Mouse (Mus musculus) right cerebral cortex, adult 2 months (tissue): Measurements from ENCODE around the gene Srgap1.
"Not testable (repeated sequence)": the region's sequence is repeated elsewhere in the genome, so short reads cannot be mapped to it uniquely, and the experiment has no call there.

Source experiments
- DNase-seq, 2 experiments: peaks; one replicate each; pipeline ENCODE4 v3.0.0; 2021 to 2022; ENCODE audit warnings: low spot score in 2 of 2

Srgap1 gene

DNA sequence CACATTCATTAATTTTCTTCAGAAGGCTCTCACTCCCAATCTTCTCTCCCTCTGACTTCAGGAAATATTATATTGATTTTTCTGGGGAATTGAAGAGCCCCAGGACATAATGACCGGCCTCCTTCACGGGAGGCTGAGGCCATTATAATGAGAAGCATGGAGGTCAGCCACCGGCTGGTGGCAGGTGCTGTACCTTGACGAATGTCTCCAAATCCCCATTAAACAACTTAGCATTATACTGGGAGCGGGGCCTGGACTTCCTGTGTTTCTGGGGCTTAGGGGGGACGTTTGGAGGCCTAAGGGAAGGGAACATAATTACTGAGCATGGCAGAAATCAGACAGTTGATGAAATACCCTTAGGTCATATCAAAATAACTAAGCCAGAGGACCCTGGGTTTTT is 218.1 kb downstream of the Srgap1 start:
- no peak for DNase-seq

DNA sequence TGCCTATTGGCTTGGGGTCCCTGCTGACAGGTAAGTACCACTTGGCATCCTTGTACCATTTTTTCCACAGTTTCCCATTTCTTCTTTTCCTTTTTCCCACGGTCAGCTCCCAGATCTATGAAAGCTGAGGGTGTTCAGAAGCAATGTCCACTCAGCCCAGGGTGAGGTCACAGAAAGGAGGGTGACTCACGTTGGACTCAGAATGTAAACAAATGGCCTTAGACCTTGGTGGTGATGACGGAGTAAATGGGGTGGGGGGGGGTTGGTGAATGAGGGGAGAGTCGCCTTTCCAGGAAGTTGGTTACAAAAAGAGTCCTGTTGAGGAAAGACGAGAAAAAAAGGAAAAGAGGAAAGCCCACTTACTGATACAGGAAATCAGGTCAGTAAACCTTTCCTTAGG is 224.4 kb downstream of the Srgap1 start:
- DNase-seq = no peak

DNA sequence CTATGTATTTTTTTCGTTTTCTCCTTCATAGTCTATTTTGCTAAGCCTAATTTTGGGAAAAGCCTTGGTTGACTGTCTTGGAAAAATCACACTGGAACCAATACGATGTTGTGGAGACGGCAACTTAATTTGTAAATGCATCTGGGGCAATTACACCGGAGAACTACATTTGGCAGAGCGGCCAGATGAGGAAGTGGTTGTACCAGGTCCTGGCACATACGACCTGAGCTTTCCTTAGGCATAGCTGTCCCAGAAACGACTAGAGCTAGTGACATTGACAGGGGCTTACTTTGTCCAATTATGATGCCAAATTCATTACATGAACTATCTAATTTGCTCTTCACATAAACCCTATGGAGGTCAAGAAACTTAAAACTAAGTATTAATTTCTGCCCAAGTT is 226.3 kb downstream of the Srgap1 start:
- DNase-seq = no peak

DNA sequence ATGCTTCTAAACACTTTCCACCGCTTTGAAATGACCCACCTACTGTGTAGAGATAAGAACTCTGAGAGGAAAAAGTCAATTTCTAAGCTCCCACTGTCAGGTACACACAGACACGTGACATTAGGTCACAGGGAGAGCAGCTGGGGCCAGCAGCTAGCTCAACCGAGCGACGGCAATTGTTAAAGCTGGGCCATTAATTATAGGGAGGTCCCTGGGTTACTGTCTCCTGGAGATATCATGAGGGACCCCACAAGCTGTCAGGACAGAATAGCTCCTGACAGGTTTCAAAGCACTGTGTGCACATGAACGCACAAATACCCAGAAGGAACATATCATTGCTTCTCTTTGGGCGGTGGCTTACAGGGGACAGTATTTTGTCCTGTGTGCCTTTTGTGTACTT is 229.1 kb downstream of the Srgap1 start:
- no peak for DNase-seq

DNA sequence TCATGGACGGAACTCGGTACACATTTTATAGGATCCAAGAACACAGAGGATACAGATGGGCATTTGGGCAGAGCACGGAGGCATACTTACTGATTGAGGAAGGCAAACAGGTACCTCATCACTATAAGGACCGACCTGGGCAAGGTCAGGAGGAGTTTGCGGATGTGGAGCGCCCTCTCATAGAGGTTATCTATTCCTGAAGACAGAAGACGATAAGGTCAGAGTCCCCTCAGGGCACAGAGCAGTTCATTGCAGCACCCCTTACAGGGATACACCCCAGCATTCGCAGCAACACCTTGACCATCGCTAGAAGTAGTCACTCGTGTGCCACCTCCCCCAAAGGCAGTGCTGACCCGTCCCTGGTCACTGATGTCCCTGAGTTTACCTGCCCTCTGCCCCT is 239.3 kb downstream of the Srgap1 start:
- DNase-seq = no peak

DNA sequence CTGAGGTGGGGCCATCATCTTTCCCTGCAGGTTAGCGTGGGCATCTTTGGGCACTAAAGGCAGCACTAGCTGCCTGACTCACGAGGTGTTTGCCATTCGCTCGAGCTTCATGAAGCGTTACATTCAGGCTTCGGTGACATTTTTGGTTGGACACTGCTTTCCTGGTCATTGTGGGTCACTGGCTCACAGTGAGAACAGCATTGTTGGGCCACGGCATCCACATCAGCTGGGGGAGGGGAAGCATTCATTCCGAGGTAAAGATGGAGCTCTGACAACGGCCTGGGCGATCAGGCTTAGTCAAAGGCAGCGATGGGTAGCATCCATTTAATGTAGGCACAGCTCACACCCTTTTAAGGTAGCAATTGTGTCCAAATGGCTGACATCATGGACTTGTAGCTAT is 240.3 kb downstream of the Srgap1 start:
- no peak for DNase-seq

DNA sequence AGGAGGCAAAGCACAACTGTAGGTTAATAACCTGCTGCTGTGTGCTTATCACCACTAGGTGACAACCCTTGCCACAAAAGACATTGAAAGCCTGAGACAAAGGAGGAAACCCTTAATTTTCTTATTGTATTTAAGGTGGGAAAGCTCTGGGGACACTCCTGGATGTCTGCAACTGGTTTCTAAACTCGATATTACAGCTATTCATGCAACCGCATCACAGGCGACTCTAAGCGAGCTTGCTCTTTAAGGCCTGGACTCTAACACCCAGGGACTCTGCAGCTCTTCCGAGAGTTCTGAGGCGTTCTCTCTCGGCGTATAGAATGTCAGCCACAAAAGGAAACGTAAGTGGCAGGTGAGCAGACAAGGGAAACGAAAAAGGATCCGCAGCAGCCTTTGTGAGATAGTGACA is 241.2 kb downstream of the Srgap1 start:
- DNase-seq = no peak

DNA sequence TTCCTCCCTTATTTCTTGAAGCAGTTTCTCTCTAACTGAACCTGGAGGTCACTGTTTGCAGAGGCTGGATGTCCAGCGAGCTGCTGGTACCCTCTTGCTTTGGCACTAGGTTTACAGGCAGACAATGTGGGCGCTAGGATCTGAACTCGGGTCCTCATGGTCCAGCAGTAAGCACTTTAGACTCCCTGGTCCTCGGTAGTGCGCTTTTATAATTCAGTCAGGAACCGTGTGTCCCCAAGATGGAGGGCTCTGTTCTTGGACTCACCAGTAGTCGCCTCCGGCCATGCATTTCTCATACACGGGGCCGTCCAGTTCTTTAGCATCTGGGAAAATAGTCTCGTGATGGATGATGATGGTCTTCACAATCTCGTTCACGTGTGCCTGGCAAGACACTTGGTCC is 242.6 kb downstream of the Srgap1 start:
- DNase-seq = no peak

DNA sequence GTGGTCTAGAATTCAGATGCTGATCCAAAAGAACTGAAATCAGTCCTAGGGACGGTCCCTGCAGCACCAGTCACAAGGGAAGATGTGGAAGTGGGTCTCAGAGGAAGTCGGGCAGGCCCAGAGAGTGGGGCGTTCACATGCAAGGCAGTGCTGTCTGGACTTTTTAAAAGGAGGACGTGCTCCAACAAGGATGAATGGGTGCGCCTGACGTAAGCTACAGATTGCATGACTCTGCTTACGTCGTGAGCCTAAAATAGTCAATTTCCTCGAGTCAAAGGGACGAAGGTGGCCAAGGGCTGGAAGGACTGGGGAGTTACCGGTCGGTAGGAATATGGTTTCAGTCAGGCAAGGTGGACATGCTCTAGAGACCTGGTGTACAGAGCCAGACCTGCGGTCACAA is 247.1 kb downstream of the Srgap1 start:
- no peak for DNase-seq

DNA sequence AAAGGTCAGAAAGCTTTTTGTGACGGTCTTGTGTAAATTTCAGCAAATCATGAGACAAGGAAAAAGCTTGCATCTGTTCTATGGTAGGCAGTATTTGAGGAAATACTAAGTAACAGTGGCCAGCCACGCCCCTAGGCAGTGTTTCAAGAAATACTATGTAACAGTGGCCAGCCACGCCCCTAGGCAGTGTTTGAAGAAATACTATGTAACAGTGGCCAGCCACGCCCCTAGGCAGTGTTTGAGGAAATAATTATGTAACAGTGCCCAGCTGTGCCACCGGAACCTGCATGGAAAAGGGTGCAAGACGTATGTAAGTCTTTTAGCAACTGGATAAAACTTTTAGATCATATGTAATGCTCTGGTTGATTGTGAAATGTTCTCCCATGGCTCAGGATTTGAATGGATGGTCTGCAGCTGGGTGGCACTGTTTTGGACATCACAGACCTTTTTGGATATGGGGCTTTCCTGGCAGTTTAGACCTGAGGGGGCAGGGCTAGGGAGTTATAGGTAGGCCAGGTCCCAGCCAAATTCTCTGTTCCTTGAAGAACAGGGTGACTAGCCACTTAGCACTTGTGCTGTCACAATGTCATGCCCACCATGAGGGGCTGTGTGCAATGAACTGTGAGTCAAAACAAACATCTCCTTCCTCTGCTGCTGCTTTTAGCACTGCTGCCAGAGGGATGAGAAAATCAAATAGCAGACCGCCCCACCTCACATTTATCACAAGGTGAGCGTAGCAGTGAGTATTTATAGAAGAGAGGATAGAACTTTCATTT is 250.9 kb downstream of the Srgap1 start:
- no peak for DNase-seq

DNA sequence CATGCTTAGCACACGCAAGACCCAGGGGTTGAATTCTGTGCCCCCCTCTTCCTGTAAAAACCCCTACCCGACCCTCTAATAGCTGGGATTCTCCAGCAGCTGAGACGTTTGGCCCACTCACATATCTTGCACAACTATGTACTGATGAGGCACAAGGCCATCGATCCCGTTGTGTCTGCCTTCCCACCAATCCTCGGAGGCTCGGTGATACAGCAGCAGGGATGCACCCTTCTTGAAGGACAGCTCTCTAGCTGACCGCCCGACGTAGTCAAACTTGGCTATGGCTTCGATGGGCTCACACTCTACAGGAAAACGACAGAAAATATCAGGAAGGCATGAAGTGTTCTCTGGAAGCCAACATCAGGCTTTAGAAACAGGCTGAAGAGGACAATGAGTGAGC is 252.6 kb downstream of the Srgap1 start:
- DNase-seq = no peak

DNA sequence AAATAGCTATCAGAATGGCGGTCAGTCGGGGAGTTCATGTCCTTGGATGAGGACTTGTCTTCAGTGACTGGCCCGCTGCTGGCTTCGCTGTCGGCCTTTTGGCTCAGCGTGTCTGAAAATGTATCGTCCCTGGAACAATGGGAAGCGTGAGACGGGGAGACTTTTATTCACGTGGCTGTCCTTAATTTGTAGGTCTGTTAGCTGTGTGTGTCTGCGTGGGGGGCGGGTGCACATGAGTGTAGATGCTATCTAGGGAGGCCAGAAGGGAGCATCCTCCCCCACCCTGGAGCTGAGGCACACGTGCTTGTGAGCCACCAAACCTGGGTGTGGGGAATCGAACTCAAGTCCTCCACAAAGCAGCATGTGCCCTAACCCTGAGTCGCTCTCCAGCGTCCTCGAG is 254.5 kb downstream of the Srgap1 start:
- no peak for DNase-seq

DNA sequence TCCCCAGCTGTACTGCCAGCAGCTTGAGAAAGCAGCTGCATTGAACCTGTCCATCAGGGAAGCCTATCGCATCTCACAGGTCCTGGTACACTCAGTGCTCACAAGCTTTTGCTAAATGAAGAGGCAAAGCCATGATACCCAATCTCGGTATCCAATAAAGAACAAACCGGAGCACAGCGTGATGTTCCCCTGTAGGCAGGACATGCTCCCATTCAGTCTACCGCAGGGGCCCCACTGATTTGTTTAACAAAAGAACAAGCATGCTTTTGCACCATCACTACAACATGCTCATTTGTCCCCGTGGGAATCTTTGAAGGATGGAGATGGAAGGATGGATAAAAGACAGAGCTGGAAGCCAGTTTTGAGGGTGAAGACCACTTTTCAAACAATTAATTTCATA is 257.0 kb downstream of the Srgap1 start:
- DNase-seq = no peak

DNA sequence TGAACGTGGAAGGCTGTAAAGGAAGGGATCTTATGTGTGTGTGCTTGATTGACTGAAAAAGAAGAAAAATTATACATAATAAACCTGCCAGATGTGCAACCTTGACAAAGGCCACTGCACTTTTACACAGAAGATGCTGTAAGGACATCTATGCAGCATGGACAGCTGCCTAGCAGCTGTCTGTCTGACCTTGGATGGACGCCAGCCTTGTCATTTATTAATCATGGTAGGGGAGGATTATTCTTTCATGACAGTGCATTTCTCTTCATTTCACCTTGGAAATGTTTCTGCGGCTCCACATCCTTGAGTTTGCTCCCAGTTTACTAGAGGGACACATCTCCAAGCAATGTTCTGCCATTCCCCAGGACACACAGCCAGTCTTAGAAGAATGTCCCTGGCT is 258.6 kb downstream of the Srgap1 start:
- DNase-seq = no peak

DNA sequence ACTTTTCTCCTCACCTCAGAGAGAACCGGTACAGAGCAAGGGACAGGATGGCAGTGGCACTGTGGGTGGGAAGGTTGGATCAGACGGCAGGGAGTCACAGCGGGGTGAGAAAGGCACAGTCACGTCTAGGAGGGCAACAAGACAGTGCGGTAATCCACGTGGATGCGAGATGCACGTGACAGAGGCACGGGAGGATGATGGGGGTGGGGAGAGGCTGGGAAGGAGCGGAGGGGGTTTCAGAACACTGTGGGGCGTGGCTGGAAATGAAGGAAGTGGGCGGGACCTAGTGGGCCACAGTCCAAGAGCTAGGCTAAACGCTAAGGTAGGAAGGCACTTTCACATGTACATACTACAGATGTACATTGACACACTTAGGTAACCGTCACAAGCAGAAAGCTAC is 266.0 kb downstream of the Srgap1 start:
- DNase-seq = no peak

DNA sequence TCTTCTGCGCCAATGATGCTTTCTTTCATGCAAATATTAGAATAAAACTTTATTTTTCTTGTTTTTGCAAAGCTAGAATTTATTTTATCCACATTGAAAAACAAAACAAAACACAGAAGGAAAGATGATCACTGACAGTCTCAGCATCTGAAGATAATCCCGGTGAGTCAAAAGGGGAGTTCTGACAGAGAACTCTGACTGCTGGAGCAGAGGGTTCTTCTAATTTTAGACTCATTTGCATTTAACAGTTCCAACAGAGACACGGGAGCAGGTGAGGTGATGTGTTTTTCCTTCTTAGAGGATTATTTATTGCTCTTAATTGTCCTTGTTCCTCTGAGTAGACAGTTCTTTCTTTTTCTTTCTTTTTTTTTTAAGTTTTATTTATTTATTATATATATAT is 271.1 kb downstream of the Srgap1 start:
- no peak for DNase-seq

DNA sequence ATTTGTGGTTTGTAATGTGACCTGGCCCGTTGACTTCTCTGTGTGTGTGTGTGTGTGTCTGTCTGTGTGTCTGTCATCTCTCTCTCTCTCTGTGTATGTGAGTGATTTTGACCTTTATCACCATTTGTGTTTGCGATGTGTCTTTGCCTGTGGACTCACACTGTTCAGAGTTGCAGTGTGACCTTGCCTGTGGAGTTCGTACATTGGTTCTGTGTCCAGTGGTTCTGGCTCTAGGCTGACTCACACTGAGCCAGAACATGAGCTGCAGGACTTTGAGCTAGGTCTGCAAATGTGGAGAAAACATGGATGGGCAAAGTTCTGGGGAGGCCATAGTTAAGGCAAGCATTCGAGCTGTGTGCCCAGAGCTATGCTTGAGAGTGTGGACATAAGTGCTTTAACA is 273.3 kb downstream of the Srgap1 start:
- DNase-seq = no peak

DNA sequence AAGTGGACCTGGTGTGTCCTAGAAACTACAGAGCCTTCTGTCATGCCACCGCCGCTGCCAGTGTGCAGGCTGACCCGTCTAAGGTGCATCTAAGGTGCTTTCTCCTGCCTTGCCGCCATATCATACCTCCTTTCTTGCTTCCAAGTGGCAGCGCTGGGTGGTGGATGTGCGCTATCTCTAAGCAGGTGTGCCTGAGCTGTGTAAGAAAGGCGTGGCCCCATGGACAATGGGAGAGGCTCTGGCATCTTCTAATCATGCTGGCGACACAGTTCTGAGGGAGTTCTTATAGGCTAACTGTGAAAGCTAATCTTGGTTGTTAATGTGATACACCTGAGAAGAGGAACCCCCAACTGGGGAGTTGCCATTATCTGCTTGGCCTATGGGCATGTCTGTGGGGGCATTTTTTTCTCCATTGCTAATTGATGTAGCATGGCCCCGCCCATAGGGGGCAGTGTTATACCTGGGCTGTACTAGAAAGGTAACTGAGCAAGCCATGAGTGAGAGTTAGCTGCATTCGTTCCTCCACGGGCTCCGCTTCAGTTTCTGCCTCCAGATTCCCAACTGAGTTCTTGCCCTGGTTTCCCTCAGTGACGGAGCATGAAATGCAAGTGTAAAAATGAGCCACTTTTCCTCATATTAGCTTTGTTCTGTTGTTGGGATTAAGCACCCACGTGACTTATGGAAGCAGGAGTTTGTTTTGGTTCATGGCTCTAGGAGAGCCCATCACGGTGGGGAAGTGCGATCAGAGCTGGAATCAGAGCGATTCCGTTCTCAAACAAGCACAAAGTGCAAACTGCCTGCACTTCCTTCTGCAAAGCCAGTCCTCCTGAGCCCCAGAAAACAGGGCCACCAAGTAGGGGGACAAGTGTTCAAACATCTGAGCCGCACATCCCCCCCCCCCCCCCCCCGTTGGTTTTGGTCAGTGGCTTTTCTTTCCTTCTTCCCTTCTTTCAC is 276.2 kb downstream of the Srgap1 start:
- DNase-seq = peak in 1 of 2 experiments; percentile 13

DNA sequence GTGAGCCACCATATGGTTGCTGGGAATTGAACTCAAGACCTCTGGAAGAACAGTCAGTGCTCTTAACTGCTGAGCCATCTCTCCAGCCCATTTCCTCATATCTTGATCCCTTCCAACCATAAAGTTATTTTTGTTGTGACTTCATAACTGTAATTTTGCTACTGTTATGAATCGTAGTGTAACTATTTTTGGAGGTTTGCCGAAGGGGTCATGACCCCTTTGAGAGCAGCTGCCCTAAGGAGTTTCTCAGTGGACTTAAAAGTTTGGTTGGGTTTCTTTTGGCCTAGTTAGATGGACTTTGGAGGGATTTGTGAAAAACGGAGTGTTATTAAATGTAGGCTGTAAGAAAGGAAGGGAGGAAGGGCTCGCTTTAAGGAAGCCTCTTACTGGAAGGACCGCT is 277.4 kb downstream of the Srgap1 start:
- no peak for DNase-seq

DNA sequence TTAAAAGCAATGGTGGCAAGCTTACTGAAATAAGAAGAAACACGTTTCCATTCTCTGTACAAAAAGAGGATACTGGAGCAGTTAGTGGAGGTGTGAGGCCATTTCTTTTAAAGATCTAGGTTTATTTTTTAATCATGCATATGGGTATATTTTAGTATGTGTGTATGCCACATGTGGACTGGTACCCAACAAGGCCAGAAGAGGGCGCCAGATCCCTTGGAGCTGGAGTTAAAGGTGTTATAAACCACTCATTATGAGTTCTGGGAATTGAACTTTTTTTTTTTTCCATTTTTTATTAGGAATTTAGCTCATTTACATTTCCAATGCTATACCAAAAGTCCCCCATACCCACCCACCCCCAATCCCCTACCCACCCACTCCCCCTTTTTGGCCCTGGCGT is 279.8 kb downstream of the Srgap1 start:
- DNase-seq = not testable (repeated sequence)

DNA sequence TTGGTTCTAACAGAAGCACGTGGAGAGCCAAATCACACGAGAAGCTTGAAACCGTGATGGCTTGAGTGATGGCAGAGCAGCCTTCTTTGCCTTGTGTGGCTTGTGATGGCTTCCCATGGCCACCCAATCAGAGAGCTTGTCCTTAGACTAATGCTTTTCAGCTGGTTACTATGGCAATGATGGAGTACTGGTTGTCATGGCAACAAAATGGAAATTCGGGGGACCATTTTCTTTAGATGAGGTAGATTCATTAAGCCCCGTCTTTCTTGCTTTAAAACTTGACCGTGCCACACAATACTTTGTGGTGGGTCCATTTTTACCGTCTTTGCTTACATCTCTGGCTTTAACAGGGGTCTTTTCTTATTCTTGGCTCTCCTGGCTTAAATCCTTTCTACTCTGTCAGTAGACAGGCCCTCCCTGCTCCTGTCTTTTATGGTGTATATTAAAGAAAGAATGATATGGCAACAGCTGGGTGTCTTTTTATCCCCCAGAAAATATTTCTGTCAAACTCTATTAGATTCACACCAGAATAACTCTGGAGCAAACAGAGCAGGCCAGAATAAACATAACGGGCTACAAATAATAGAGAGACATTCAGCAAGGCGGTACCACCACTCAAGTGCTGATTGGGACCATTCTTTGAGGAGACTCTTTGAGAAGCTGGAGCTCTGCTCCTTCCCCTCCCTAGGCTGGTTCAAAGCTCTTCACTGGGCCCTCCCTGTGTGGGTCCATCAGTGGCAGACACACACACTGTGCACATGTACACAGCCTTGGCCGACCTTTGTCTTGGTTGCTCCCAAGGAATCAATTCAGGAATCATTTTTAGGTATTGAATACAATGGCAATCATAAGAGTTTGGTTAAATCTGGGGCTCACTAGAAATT is 281.7 kb downstream of the Srgap1 start:
- peak; percentile 18 to 20 for DNase-seq
